Mouse (Mus musculus) limb, embryonic 11.5 days (tissue): ENCODE results near the gene Gm28042. TPM values are rescaled to one million over a fixed set of nuclear protein-coding genes. Genes with fewer than 3 reads are reported as not detected.

Experiments used
- ATAC-seq: fragments of 200-750 bp; cut with Nextera tagmentation; 2 replicates; pipeline ENCODE4 v1.8.0; 2017; ENCODE audit warnings: low read depth; ENCODE audit not compliant: insufficient number of reproducible peaks, low FRiP score, low TSS enrichment
- DNase-seq: peaks from one replicate; pipeline ENCODE4 v3.0.0-alpha.2; 2015; ENCODE audit warnings: low spot score
- H3K27ac ChIP-seq: fragments of 300-500 bp; sonication (generic); replicated peaks from 2 replicates; pipeline ENCODE4 v1.5.1; 2014; ENCODE audit warnings: low read depth, mild to moderate bottlenecking, low read length
- H3K27me3 ChIP-seq: fragments of 300-500 bp; sonication (generic); 2 replicates; pipeline ENCODE4 v1.6.1; 2014; ENCODE audit warnings: mild to moderate bottlenecking, low read length, mixed read lengths; ENCODE audit not compliant: control insufficient read depth, insufficient read depth
- H3K36me3 ChIP-seq: fragments of 300-500 bp; sonication (generic); 2 replicates; pipeline ENCODE4 v1.6.1; 2014; ENCODE audit warnings: mild to moderate bottlenecking, low read length, moderate library complexity, mixed read lengths; ENCODE audit not compliant: control insufficient read depth, insufficient read depth
- H3K4me1 ChIP-seq: fragments of 300-500 bp; sonication (generic); 2 replicates; pipeline ENCODE4 v1.6.1; 2014; ENCODE audit warnings: low read length, mixed read lengths; ENCODE audit not compliant: control insufficient read depth, insufficient read depth
- H3K4me2 ChIP-seq: fragments of 300-500 bp; sonication (generic); 2 replicates; pipeline ENCODE4 v1.6.1; 2014; ENCODE audit warnings: low read depth, mild to moderate bottlenecking, moderate library complexity; ENCODE audit not compliant: severe bottlenecking
- H3K4me3 ChIP-seq: fragments of 300-500 bp; sonication (generic); 2 replicates; pipeline ENCODE4 v1.5.1; 2014; ENCODE audit warnings: low read depth, low read length
- H3K9ac ChIP-seq: fragments of 300-500 bp; sonication (generic); 2 replicates; pipeline ENCODE4 v1.6.1; 2014; ENCODE audit warnings: mild to moderate bottlenecking, low read length
- H3K9me3 ChIP-seq: fragments of 300-500 bp; sonication (generic); 2 replicates; pipeline ENCODE4 v1.6.1; 2016; ENCODE audit warnings: low read length; ENCODE audit not compliant: control insufficient read depth
- WGBS: fragments of 180-500 bp; shearing (Covaris S2); extraction: QIAGEN DNeasy Blood & Tissue Kit; methylation state at CpG from one replicate; pipeline ENCODE4 v1.1.7; 2014; 5-methylcytosine and 5-hydroxymethylcytosine counted together
- polyA plus RNA-seq: library from polyadenylated mRNA; unstranded; fragments of >200 nt; fragmentation: Nextera tagmentation; extraction: Ambion mirVana; gene quantifications from 2 replicates; pipeline ENCODE4 v1.2.1, GENCODE M21; 2014

The Gm28042 gene
- polyA plus RNA-seq, 1 experiment from 2014 or later, result 1.6 TPM

GRCm38 (mm10) chr2:119992349-119992748 lies 34.9 kb upstream of the Gm28042 start:
- no peak overlapping the region for H3K27ac ChIP-seq
- H3K4me1 ChIP-seq, result peaks cover 10% of the 10 kb centered on the region
- no peak overlapping the region for H3K4me2 ChIP-seq
- H3K27me3 ChIP-seq, result no peaks in the 10 kb centered on the region
- H3K9me3 ChIP-seq, result no peaks in the 10 kb centered on the region
- 77% methylated on average over 2 of the region's 2 CpGs for WGBS
- DNase-seq (no peak), ATAC-seq (no peak)
- H3K36me3 ChIP-seq, result no peaks in the 10 kb centered on the region
- H3K4me3 ChIP-seq, result no peak overlapping the region
- H3K9ac ChIP-seq, result no peak overlapping the region

- Histone ChIP-seq H3K27me3 (no peaks in the 10 kb centered on the region), H3K27ac (no peak overlapping the region), H3K4me1 (peaks cover 10% of the 10 kb centered on the region), H3K36me3 (no peaks in the 10 kb centered on the region), H3K4me3 (no peak overlapping the region), H3K4me2 (no peak overlapping the region), H3K9me3 (no peaks in the 10 kb centered on the region), H3K9ac (no peak overlapping the region)
- no peak for ATAC-seq
- 67% methylated on average over 2 of the region's 2 CpGs for WGBS
- no peak for DNase-seq
Measured at GRCm38 (mm10) chr2:119993515-119993914, 33.8 kb upstream of the Gm28042 start.

- no peaks in the 10 kb centered on the region for H3K9me3 ChIP-seq
- ATAC-seq, result no peak
- DNase-seq, result no peak
- H3K9ac ChIP-seq, result no peak overlapping the region
- H3K4me3 ChIP-seq, result no peak overlapping the region
- 90% methylated on average over 6 of the region's 6 CpGs for WGBS
- no peak overlapping the region; the same call in 1 of the 2 replicates for H3K27ac ChIP-seq
- no peak overlapping the region for H3K4me2 ChIP-seq
- H3K4me1 ChIP-seq, result peaks cover 10% of the 10 kb centered on the region
- no peaks in the 10 kb centered on the region for H3K27me3 ChIP-seq
- H3K36me3 ChIP-seq, result no peaks in the 10 kb centered on the region
Measured at GRCm38 (mm10) chr2:119994839-119995238, 32.5 kb upstream of the Gm28042 start.

GRCm38 (mm10) chr2:119995391-119996281 lies 31.7 kb upstream of the Gm28042 start:
- Histone ChIP-seq H3K4me1 (peaks cover 10% of the 10 kb centered on the region), H3K4me2 (no peak overlapping the region), H3K9ac (no peak overlapping the region), H3K9me3 (no peaks in the 10 kb centered on the region), H3K36me3 (no peaks in the 10 kb centered on the region), H3K27me3 (no peaks in the 10 kb centered on the region), H3K27ac (peak overlapping the region; percentile 80), H3K4me3 (no peak overlapping the region)
- WGBS, result 34% methylated on average over 9 of the region's 9 CpGs
- ATAC-seq, result peak; percentile 31; the same call in 1 of the 2 replicates
- DNase-seq, result peak; percentile 59

- no peaks in the 10 kb centered on the region for H3K27me3 ChIP-seq
- DNase-seq (no peak), ATAC-seq (no peak)
- no peak overlapping the region for H3K4me2 ChIP-seq
- no peaks in the 10 kb centered on the region for H3K36me3 ChIP-seq
- WGBS, result 86% methylated on average over 4 of the region's 4 CpGs
- no peak overlapping the region for H3K4me3 ChIP-seq
- no peak overlapping the region for H3K27ac ChIP-seq
- peaks cover 10% of the 10 kb centered on the region for H3K4me1 ChIP-seq
- no peaks in the 10 kb centered on the region for H3K9me3 ChIP-seq
- H3K9ac ChIP-seq, result no peak overlapping the region
Measured at GRCm38 (mm10) chr2:119997354-119997753, 29.9 kb upstream of the Gm28042 start.

GRCm38 (mm10) chr2:119999731-120000130 lies 27.6 kb upstream of the Gm28042 start:
- 99% methylated on average over 2 of the region's 2 CpGs for WGBS
- Histone ChIP-seq H3K36me3 (no peaks in the 10 kb centered on the region), H3K27ac (no peak overlapping the region), H3K9me3 (no peaks in the 10 kb centered on the region), H3K27me3 (no peaks in the 10 kb centered on the region), H3K4me3 (no peak overlapping the region), H3K9ac (no peak overlapping the region), H3K4me1 (peaks cover 10% of the 10 kb centered on the region), H3K4me2 (no peak overlapping the region)
- ATAC-seq (no peak), DNase-seq (no peak)

GRCm38 (mm10) chr2:120000882-120001584 lies 26.3 kb upstream of the Gm28042 start:
- WGBS, result 75% methylated on average over 3 of the region's 3 CpGs
- Histone ChIP-seq H3K9me3 (no peaks in the 10 kb centered on the region), H3K27me3 (no peaks in the 10 kb centered on the region), H3K4me3 (no peak overlapping the region), H3K4me1 (0 out of 2 replicates have a peak, but pooled peaks cover 1% of the 10 kb centered on the region), H3K9ac (no peak overlapping the region), H3K36me3 (no peaks in the 10 kb centered on the region), H3K4me2 (no peak overlapping the region), H3K27ac (0 out of 2 replicates have a peak overlapping the region, but pooled peaks have one; percentile 21)
- DNase-seq (no peak), ATAC-seq (no peak)

GRCm38 (mm10) chr2:120001956-120002355 lies 25.3 kb upstream of the Gm28042 start:
- DNase-seq (no peak), ATAC-seq (no peak)
- H3K9ac ChIP-seq, result no peak overlapping the region
- H3K27ac ChIP-seq, result no peak overlapping the region
- no peak overlapping the region for H3K4me2 ChIP-seq
- no peaks in the 10 kb centered on the region for H3K9me3 ChIP-seq
- no peaks in the 10 kb centered on the region for H3K27me3 ChIP-seq
- H3K36me3 ChIP-seq, result no peaks in the 10 kb centered on the region
- 84% methylated on average over 4 of the region's 4 CpGs for WGBS
- H3K4me1 ChIP-seq, result no peaks in the 10 kb centered on the region
- no peak overlapping the region for H3K4me3 ChIP-seq
